Mouse (Mus musculus) MEL (cell line): ENCODE measurements around the gene Spock1.

Experiments used
- CTCF ChIP-seq, 3 experiments: IDR thresholded peaks in 2 of 3; conservative IDR thresholded peaks in 1 of 3; 2 replicates each; pipeline ENCODE4 v1.5.1; 2011 to 2012; ENCODE audit warnings: low read length in 3 of 3, low read depth in 2 of 3, mild to moderate bottlenecking in 2 of 3, improper control_type of control experiment in 1 of 3, inconsistent platforms in 1 of 3, mixed read lengths in 1 of 3, moderate library complexity in 1 of 3; ENCODE audit not compliant: control insufficient read depth in 1 of 3, insufficient read depth in 1 of 3, poor library complexity in 1 of 3, severe bottlenecking in 1 of 3
- EP300 ChIP-seq, 2 experiments: IDR thresholded peaks; 2 replicates each; pipeline ENCODE4 v1.6.1; 2011; ENCODE audit warnings: improper control_type of control experiment in 2 of 2, low read length in 2 of 2, low read depth in 1 of 2, mild to moderate bottlenecking in 1 of 2
- MAX ChIP-seq: IDR thresholded peaks from 2 replicates; pipeline ENCODE4 v1.6.1; 2011; ENCODE audit warnings: low read length, improper control_type of control experiment
- POLR2A ChIP-seq, 2 experiments: IDR thresholded peaks; 2 replicates each; pipeline ENCODE4 v1.6.1; 2011 to 2012; ENCODE audit warnings: low read length in 2 of 2, mild to moderate bottlenecking in 2 of 2, control low read depth in 1 of 2, improper control_type of control experiment in 1 of 2, low read depth in 1 of 2, moderate library complexity in 1 of 2; ENCODE audit not compliant: control insufficient read depth in 1 of 2, insufficient read depth in 1 of 2, poor library complexity in 1 of 2

DNA sequence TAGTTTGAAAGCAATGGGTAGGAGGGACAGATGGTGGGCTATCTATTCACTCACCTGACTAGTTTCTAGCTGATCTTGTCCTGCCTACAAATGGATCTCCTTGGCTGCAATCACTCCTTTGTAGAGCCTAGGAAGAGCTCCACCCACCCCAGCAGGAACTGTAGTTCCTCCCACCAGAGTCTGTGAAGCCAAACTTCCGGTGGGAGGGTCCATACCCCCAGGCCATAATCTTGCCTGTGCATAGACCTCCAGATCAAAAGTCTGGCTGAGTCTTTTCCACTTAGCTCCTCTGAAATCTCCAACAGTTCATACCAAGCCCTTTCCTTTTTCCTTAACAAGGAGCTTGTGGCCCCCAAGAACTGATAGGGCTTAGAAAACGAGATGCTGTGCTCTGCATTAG, 78.0 kb downstream of the Spock1 start:
- TF ChIP-seq CTCF (IDR thresholded peaks at IDR 0.05 in 2 of 3, conservative IDR thresholded peaks at IDR 0.05 in 1 of 3; ENCODE audit: control insufficient read depth in 1 of 3, insufficient read depth in 1 of 3, low read depth in 2 of 3, low read length in 3 of 3, poor library complexity in 1 of 3, severe bottlenecking in 1 of 3) (no peak), EP300 (IDR thresholded peaks at IDR 0.05; ENCODE audit: low read depth in 1 of 2, low read length in 2 of 2) (no peak), MAX (no peak), POLR2A (IDR thresholded peaks at IDR 0.05; ENCODE audit: control insufficient read depth in 1 of 2, insufficient read depth in 1 of 2, low read depth in 1 of 2, low read length in 2 of 2, poor library complexity in 1 of 2) (no peak)
